Mouse (Mus musculus): Measurements from ENCODE around the gene Cpvl.

GRCm38 (mm10) chr6:53954106-53954505 is 24.4 kb downstream of the Cpvl start:
- TF ChIP-seq CTCF (conservative IDR thresholded peaks at IDR 0.05; ENCODE audit: insufficient read depth, insufficient read length, low read depth, low read length) = peak; percentile 65
- TF ChIP-seq POLR2A (IDR thresholded peaks at IDR 0.05; ENCODE audit: low read depth, low read length) = no peak
